Mouse (Mus musculus) retina, postnatal 7 days (tissue): Measurements from ENCODE around the gene Anks4b.
A peak's percentile ranks its signal among the peaks of the same experiment; 100 is the strongest.

Experiments used
- DNase-seq: peaks from one replicate; pipeline ENCODE4 v3.0.0-alpha.2; 2012; ENCODE audit warnings: low read depth, low spot score

The Anks4b gene

GRCm38 (mm10) chr7:120188946-120189345 is 15.3 kb downstream of the Anks4b start:
- DNase-seq = no peak

- DNase-seq = no peak
Measured at GRCm38 (mm10) chr7:120189369-120190149, 15.9 kb downstream of the Anks4b start.

GRCm38 (mm10) chr7:120190150-120190665 is 16.6 kb downstream of the Anks4b start:
- no peak for DNase-seq

GRCm38 (mm10) chr7:120192207-120192606 is 18.5 kb downstream of the Anks4b start:
- no peak for DNase-seq

GRCm38 (mm10) chr7:120192816-120193215 is 19.2 kb downstream of the Anks4b start:
- no peak for DNase-seq

- DNase-seq = no peak
Measured at GRCm38 (mm10) chr7:120195207-120195606, 21.5 kb downstream of the Anks4b start.

GRCm38 (mm10) chr7:120201231-120201744 is 27.6 kb downstream of the Anks4b start:
- DNase-seq = no peak

GRCm38 (mm10) chr7:120201771-120202170 is 28.1 kb downstream of the Anks4b start, which contains the start of gene Crym:
Gene Crym, minus strand, starts transcription at chr7:120202111.
- no peak for DNase-seq

GRCm38 (mm10) chr7:120203789-120204188 is 30.1 kb downstream of the Anks4b start, which contains the start of gene Abca14:
Gene Abca14, plus strand, starts transcription at chr7:120203961.
- peak; percentile 70 for DNase-seq

- no peak for DNase-seq
Measured at GRCm38 (mm10) chr7:120205989-120206388, 32.3 kb downstream of the Anks4b start.

- no peak for DNase-seq
Measured at GRCm38 (mm10) chr7:120228541-120228940, 54.9 kb downstream of the Anks4b start.
